Comparison of ENCODE assay signal across 14 mouse cellular contexts in the genomic region with DNA sequence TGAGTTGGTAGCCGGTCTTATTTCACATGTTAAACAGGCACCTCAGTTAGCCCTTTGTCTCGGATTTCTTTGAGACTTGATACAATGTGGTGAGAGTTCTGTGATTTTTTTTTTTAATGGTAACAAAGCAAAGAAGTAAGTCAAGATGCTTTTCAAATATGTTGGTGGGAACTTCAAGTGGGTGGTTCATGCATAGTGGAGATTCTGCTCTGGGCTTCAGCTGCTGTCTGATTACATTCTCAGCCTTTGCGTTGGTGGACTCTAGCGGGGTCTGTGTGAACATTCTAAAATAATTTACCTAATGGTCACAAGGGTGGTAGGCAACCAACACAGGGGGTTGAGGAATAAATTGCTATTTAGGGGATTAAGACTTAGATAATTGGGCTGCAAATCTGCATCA.
"Had no signal": no experiment of that assay in that cellular context is flagged by ENCODE, and none has a peak within 500 bp of the region (broad histone marks: within the 10 kb centered on the region; RNA-seq: fewer than 3 reads in every experiment).

No protein-coding gene starts in this region.

- ATAC-seq: liver, postnatal 0 days; lung, postnatal 0 days; midbrain, embryonic 16.5 days had no signal

- DNase-seq: liver, postnatal 0 days; lung, adult 2 months; lung, postnatal 14 days; lung, postnatal 36 days; midbrain, embryonic 14.5 days; retina, postnatal 1 day; right cerebral cortex, postnatal 14 days; right cerebral cortex, postnatal 4 days; spleen, adult 18-20 months; thymus, adult 18-20 months; thymus, postnatal 14 days; thymus, postnatal 36 days had no signal
